Mouse (Mus musculus) CD4-positive helper T cell, adult 2 months (primary cell): ENCODE measurements around the gene Myo19.
A peak's percentile ranks its signal among the peaks of the same experiment; 100 is the strongest.
"Not testable (repeated sequence)": the region's sequence is repeated elsewhere in the genome, so short reads cannot be mapped to it uniquely, and the experiment has no call there.

Experiments
- DNase-seq: peaks from one replicate; pipeline ENCODE4 v3.0.0-alpha.2; 2012; ENCODE audit warnings: low read depth, missing footprints, low spot score

Gene Myo19

GRCm38 (mm10) chr11:84879772-84880464 is at the start of gene Myo19, which contains the start of gene Pigw:
Gene Myo19 (plus strand): TSS chr11:84880148.
Gene Pigw (minus strand): TSS chr11:84880285.
- peak; percentile 88 for DNase-seq

GRCm38 (mm10) chr11:84839330-84839729 is 40.6 kb upstream of the Myo19 start:
- DNase-seq = no peak

- no peak for DNase-seq
These were observed 33.0 kb upstream of the Myo19 start for GRCm38 (mm10) chr11:84846741-84847474.

GRCm38 (mm10) chr11:84847475-84848090 is 32.4 kb upstream of the Myo19 start:
- no peak for DNase-seq

- DNase-seq = no peak
These were observed 24.7 kb upstream of the Myo19 start for GRCm38 (mm10) chr11:84855285-84855684.

GRCm38 (mm10) chr11:84865268-84865667 is 14.7 kb upstream of the Myo19 start:
- DNase-seq = no peak

- no peak for DNase-seq
These were observed 12.4 kb upstream of the Myo19 start for GRCm38 (mm10) chr11:84867586-84867985.

- DNase-seq = peak; percentile 57
These were observed 11.1 kb upstream of the Myo19 start for GRCm38 (mm10) chr11:84868786-84869259.

GRCm38 (mm10) chr11:84869537-84870232 is 10.3 kb upstream of the Myo19 start:
- peak; percentile 98 for DNase-seq

- peak; percentile 96 for DNase-seq
These were observed 9.5 kb upstream of the Myo19 start, which contains the start of gene Ggnbp2 for GRCm38 (mm10) chr11:84870337-84871043. Gene Ggnbp2 (minus strand): TSS chr11:84870817.

GRCm38 (mm10) chr11:84871046-84871445 is 8.9 kb upstream of the Myo19 start:
- no peak for DNase-seq

- no peak for DNase-seq
These were observed 8.3 kb upstream of the Myo19 start for GRCm38 (mm10) chr11:84871548-84872069.

- no peak for DNase-seq
These were observed 6.7 kb upstream of the Myo19 start for GRCm38 (mm10) chr11:84873042-84873833.

GRCm38 (mm10) chr11:84876020-84876419 is 3.9 kb upstream of the Myo19 start:
- not testable (repeated sequence) for DNase-seq

GRCm38 (mm10) chr11:84879007-84879771 is 759 bp upstream of the Myo19 start:
- peak; percentile 12 for DNase-seq

- no peak for DNase-seq
These were observed 565 bp downstream of the Myo19 start for GRCm38 (mm10) chr11:84880465-84880961.

- no peak for DNase-seq
These were observed 1.0 kb downstream of the Myo19 start for GRCm38 (mm10) chr11:84880971-84881370.

- no peak for DNase-seq
These were observed 2.4 kb downstream of the Myo19 start for GRCm38 (mm10) chr11:84882346-84882745.

- no peak for DNase-seq
These were observed 5.3 kb downstream of the Myo19 start for GRCm38 (mm10) chr11:84885238-84885637.
